Comparison of ENCODE assay signal across 27 mouse cellular contexts in genomic region chr11:31804518-31804917, GRCm38 (mm10).
DNase-seq lines count a peak whose midpoint lies in the region; ATAC-seq and TF ChIP-seq lines count a peak whose summit lies in the region.
"Had no signal": no experiment of that assay in that cellular context is flagged by ENCODE, and none has a peak within 500 bp of the region (broad histone marks: within the 10 kb centered on the region; RNA-seq: fewer than 3 reads in every experiment).

No protein-coding gene starts in this region.

- no peak overlapping the region for H3K9ac ChIP-seq in stomach, embryonic 16.5 days (ENCODE audit: low read length)
- no peak overlapping the region for H3K9ac ChIP-seq in stomach, postnatal 0 days (ENCODE audit: low read length)
- no peak overlapping the region for H3K9ac ChIP-seq in liver, embryonic 16.5 days (ENCODE audit: low read depth, low read length)
- H3K9ac ChIP-seq in forebrain, embryonic 11.5 days (ENCODE audit: low read length): no peak overlapping the region
- no peak overlapping the region for H3K9ac ChIP-seq in forebrain, embryonic 13.5 days
- H3K9ac ChIP-seq: embryonic facial prominence, embryonic 13.5 days; forebrain, postnatal 0 days; lung, embryonic 14.5 days had no signal

- DNase-seq in layer of hippocampus, adult 2 months (ENCODE audit: low spot score in 2 of 2): no peak
- no peak for DNase-seq in layer of hippocampus, postnatal 25 days (ENCODE audit: extremely low spot score in 1 of 2, low spot score in 1 of 2)
- DNase-seq in stomach, postnatal 0 days (ENCODE audit: low spot score): no peak
- no peak for DNase-seq in forebrain, embryonic 11.5 days (ENCODE audit: low spot score)
- DNase-seq: adrenal gland, postnatal 14 days; cerebellum, adult 11-12 months; cerebellum, adult 9-11 months; embryo, embryonic 11 days; forebrain, postnatal 0 days; gastrocnemius, postnatal 14 days; heart, postnatal 14 days; kidney, postnatal 25 days; left cerebral cortex, postnatal 4 days; lung, embryonic 14.5 days; right cerebral cortex, postnatal 25 days; spleen, adult 18-20 months; thymus, postnatal 4 days had no signal

- no peaks in the 10 kb centered on the region for H3K9me3 ChIP-seq in stomach, embryonic 16.5 days (replicated peaks; ENCODE audit: control insufficient read depth, low read length)
- no peaks in the 10 kb centered on the region for H3K9me3 ChIP-seq in stomach, postnatal 0 days (ENCODE audit: control insufficient read depth, low read length)
- H3K9me3 ChIP-seq in liver, embryonic 16.5 days (replicated peaks; ENCODE audit: control insufficient read depth, low read length): no peaks in the 10 kb centered on the region
- no peaks in the 10 kb centered on the region for H3K9me3 ChIP-seq in forebrain, embryonic 11.5 days (ENCODE audit: control insufficient read depth, low read length)
- no peaks in the 10 kb centered on the region for H3K9me3 ChIP-seq in forebrain, embryonic 13.5 days (replicated peaks)
- H3K9me3 ChIP-seq: embryonic facial prominence, embryonic 13.5 days had no signal

- H3K36me3 ChIP-seq in stomach, embryonic 16.5 days (ENCODE audit: control insufficient read depth, insufficient read depth, low read length): no peaks in the 10 kb centered on the region
- H3K36me3 ChIP-seq in stomach, postnatal 0 days (ENCODE audit: control insufficient read depth, insufficient read depth, low read length): no peaks in the 10 kb centered on the region
- H3K36me3 ChIP-seq in liver, embryonic 16.5 days (ENCODE audit: control insufficient read depth, insufficient read depth): no peaks in the 10 kb centered on the region
- H3K36me3 ChIP-seq in forebrain, embryonic 11.5 days (ENCODE audit: control insufficient read depth, insufficient read depth, low read length): no peaks in the 10 kb centered on the region
- no peaks in the 10 kb centered on the region for H3K36me3 ChIP-seq in forebrain, embryonic 13.5 days (ENCODE audit: poor library complexity, severe bottlenecking)
- H3K36me3 ChIP-seq: embryonic facial prominence, embryonic 13.5 days; forebrain, embryonic 10.5 days had no signal

- no peak overlapping the region for H3K4me3 ChIP-seq in layer of hippocampus, adult 2 months
- no peak overlapping the region for H3K4me3 ChIP-seq in stomach, embryonic 16.5 days (replicated peaks; ENCODE audit: low read length)
- H3K4me3 ChIP-seq in stomach, postnatal 0 days (ENCODE audit: low read depth, low read length): no peak overlapping the region
- no peak overlapping the region for H3K4me3 ChIP-seq in liver, embryonic 16.5 days (ENCODE audit: low read depth, low read length)
- no peak overlapping the region for H3K4me3 ChIP-seq in forebrain, embryonic 11.5 days (ENCODE audit: low read depth, low read length)
- no peak overlapping the region for H3K4me3 ChIP-seq in forebrain, embryonic 13.5 days
- H3K4me3 ChIP-seq: embryonic facial prominence, embryonic 13.5 days; forebrain, embryonic 10.5 days had no signal

- no peak overlapping the region for H3K4me2 ChIP-seq in stomach, embryonic 16.5 days (ENCODE audit: low read depth, low read length)
- no peak overlapping the region for H3K4me2 ChIP-seq in stomach, postnatal 0 days (replicated peaks; ENCODE audit: low read depth)
- no peak overlapping the region for H3K4me2 ChIP-seq in liver, embryonic 16.5 days (ENCODE audit: low read depth, low read length)
- no peak overlapping the region for H3K4me2 ChIP-seq in forebrain, embryonic 11.5 days (ENCODE audit: low read depth, low read length, severe bottlenecking)
- no peak overlapping the region for H3K4me2 ChIP-seq in forebrain, embryonic 13.5 days
- H3K4me2 ChIP-seq: embryonic facial prominence, embryonic 13.5 days; midbrain, embryonic 11.5 days had no signal

- TF ChIP-seq EP300 in stomach, postnatal 0 days (optimal IDR thresholded peaks at IDR 0.05): no peak

- H3K27ac ChIP-seq in layer of hippocampus, adult 2 months: peak overlapping the region; percentile 78; the same call in 1 of the 2 replicates
- H3K27ac ChIP-seq in stomach, embryonic 16.5 days (ENCODE audit: low read length): peak overlapping the region; percentile 49; the same call in 1 of the 2 replicates
- H3K27ac ChIP-seq in stomach, postnatal 0 days (replicated peaks): no peak overlapping the region; the same call in 1 of the 2 replicates
- peak overlapping the region; percentile 94 for H3K27ac ChIP-seq in liver, embryonic 16.5 days (ENCODE audit: low read length)
- no peak overlapping the region for H3K27ac ChIP-seq in forebrain, embryonic 11.5 days (ENCODE audit: low read depth, low read length)
- no peak overlapping the region for H3K27ac ChIP-seq in forebrain, embryonic 13.5 days
- H3K27ac ChIP-seq: embryonic facial prominence, embryonic 13.5 days; hindbrain, postnatal 0 days had no signal

- 94% methylated on average over 6 of the region's 6 CpGs for WGBS in stomach, embryonic 16.5 days
- WGBS in stomach, postnatal 0 days: 85% methylated on average over 6 of the region's 6 CpGs
- WGBS in liver, embryonic 16.5 days (ENCODE audit: insufficient replicate concordance): 90% methylated on average over 6 of the region's 6 CpGs
- 95% methylated on average over 6 of the region's 6 CpGs for WGBS in forebrain, embryonic 11.5 days
- WGBS in forebrain, embryonic 13.5 days: 98% methylated on average over 6 of the region's 6 CpGs

- ATAC-seq in stomach, embryonic 16.5 days (ENCODE audit: insufficient read depth, low FRiP score): no peak
- no peak for ATAC-seq in stomach, postnatal 0 days (ENCODE audit: low FRiP score, low TSS enrichment)
- ATAC-seq in liver, embryonic 16.5 days (ENCODE audit: low read depth): no peak
- no peak for ATAC-seq in forebrain, embryonic 11.5 days (replicated peaks; ENCODE audit: low FRiP score)
- ATAC-seq in forebrain, embryonic 13.5 days: no peak
- ATAC-seq: CD4-positive, CD25-positive, alpha-beta regulatory T cell, adult 4 months; forebrain, postnatal 0 days; hindbrain, postnatal 0 days; intestine, embryonic 16.5 days; midbrain, embryonic 16.5 days had no signal

- TF ChIP-seq CTCF in layer of hippocampus, adult 2 months (conservative IDR thresholded peaks at IDR 0.05): no peak
- no peak for TF ChIP-seq CTCF in stomach, postnatal 0 days (IDR thresholded peaks at IDR 0.05; ENCODE audit: low read depth)

- no peaks in the 10 kb centered on the region for H3K27me3 ChIP-seq in stomach, embryonic 16.5 days (ENCODE audit: control insufficient read depth, insufficient read depth, low read length)
- H3K27me3 ChIP-seq in stomach, postnatal 0 days (ENCODE audit: control insufficient read depth, insufficient read depth, low read length): no peaks in the 10 kb centered on the region
- H3K27me3 ChIP-seq in liver, embryonic 16.5 days (ENCODE audit: control insufficient read depth, insufficient read depth, low read depth, low read length): no peaks in the 10 kb centered on the region
- H3K27me3 ChIP-seq in forebrain, embryonic 11.5 days (ENCODE audit: control insufficient read depth, insufficient read depth, low read length): no peaks in the 10 kb centered on the region
- no peaks in the 10 kb centered on the region for H3K27me3 ChIP-seq in forebrain, embryonic 13.5 days
- H3K27me3 ChIP-seq: embryonic facial prominence, embryonic 13.5 days had no signal

- peaks cover 23% of the 10 kb centered on the region for H3K4me1 ChIP-seq in stomach, embryonic 16.5 days (ENCODE audit: control insufficient read depth, insufficient read depth, low read length)
- H3K4me1 ChIP-seq in stomach, postnatal 0 days (replicated peaks; ENCODE audit: control insufficient read depth, insufficient read depth): peaks cover 2% of the 10 kb centered on the region; the same call in 1 of the 2 replicates
- peaks cover 44% of the 10 kb centered on the region for H3K4me1 ChIP-seq in liver, embryonic 16.5 days (ENCODE audit: control insufficient read depth, low read depth, low read length)
- H3K4me1 ChIP-seq in forebrain, embryonic 11.5 days (replicated peaks; ENCODE audit: control insufficient read depth, insufficient read depth, low read length): no peaks in the 10 kb centered on the region
- no peaks in the 10 kb centered on the region for H3K4me1 ChIP-seq in forebrain, embryonic 13.5 days
- H3K4me1 ChIP-seq: embryonic facial prominence, embryonic 13.5 days had no signal

Comparison
In these comparisons a context has a peak if more than half of its experiments do, and no peak if none do; other contexts are left out.
1. H3K27ac ChIP-seq: peak in layer of hippocampus, adult 2 months (single experiment), stomach, embryonic 16.5 days (single experiment) and liver, embryonic 16.5 days (single experiment); none in stomach, postnatal 0 days (single experiment), forebrain, embryonic 11.5 days (single experiment) and forebrain, embryonic 13.5 days (single experiment).